Comparison of ENCODE assay signal across 23 mouse cellular contexts in genomic region chr3:119158670-119159069, GRCm38 (mm10).
"Had no signal": no experiment of that assay in that cellular context is flagged by ENCODE, and none has a peak within 500 bp of the region (broad histone marks: within the 10 kb centered on the region; RNA-seq: fewer than 3 reads in every experiment).

No protein-coding gene starts in this region.

- H3K27ac ChIP-seq: layer of hippocampus, adult 2 months; limb, embryonic 12.5 days; limb, embryonic 15.5 days; liver, embryonic 14.5 days; midbrain, embryonic 10.5 days; midbrain, embryonic 15.5 days; neural tube, embryonic 13.5 days; stomach, embryonic 15.5 days had no signal

- H3K9ac ChIP-seq: limb, embryonic 12.5 days; limb, embryonic 15.5 days; liver, embryonic 14.5 days; liver, postnatal 0 days; lung, embryonic 14.5 days; midbrain, embryonic 15.5 days; neural tube, embryonic 13.5 days; stomach, embryonic 15.5 days had no signal

- H3K4me2 ChIP-seq: limb, embryonic 12.5 days; limb, embryonic 15.5 days; liver, embryonic 11.5 days; lung, embryonic 14.5 days; midbrain, embryonic 15.5 days; neural tube, embryonic 13.5 days; stomach, embryonic 15.5 days had no signal

- H3K4me1 ChIP-seq: limb, embryonic 15.5 days; megakaryocyte, embryonic 14.5 days; stomach, embryonic 15.5 days had no signal

- H3K36me3 ChIP-seq: limb, embryonic 12.5 days; limb, embryonic 15.5 days; midbrain, embryonic 10.5 days; midbrain, embryonic 15.5 days; neural tube, embryonic 13.5 days; stomach, embryonic 15.5 days had no signal

- H3K27me3 ChIP-seq: limb, embryonic 12.5 days; limb, embryonic 15.5 days; megakaryocyte, embryonic 14.5 days; midbrain, embryonic 15.5 days; neural tube, embryonic 13.5 days; stomach, embryonic 15.5 days had no signal

- H3K9me3 ChIP-seq: limb, embryonic 12.5 days; limb, embryonic 15.5 days; midbrain, embryonic 10.5 days; midbrain, embryonic 15.5 days; neural tube, embryonic 13.5 days; stomach, embryonic 15.5 days had no signal

- H3K4me3 ChIP-seq: layer of hippocampus, adult 2 months; limb, embryonic 12.5 days; limb, embryonic 15.5 days; megakaryocyte, embryonic 14.5 days; midbrain, embryonic 10.5 days; midbrain, embryonic 15.5 days; myocyte; neural tube, embryonic 13.5 days; stomach, embryonic 15.5 days had no signal

- DNase-seq: kidney, adult 9 months; kidney, postnatal 14 days; layer of hippocampus, adult 9-11 months; layer of hippocampus, postnatal 36 days; left cerebral cortex, postnatal 4 days; liver, postnatal 0 days; lung, embryonic 14.5 days; retina, postnatal 1 day; right cerebral cortex, postnatal 25 days; spleen, adult 18-20 months; thymus, postnatal 25 days had no signal

- ATAC-seq: liver, postnatal 0 days; lung, postnatal 0 days; midbrain, embryonic 15.5 days had no signal
